Mouse (Mus musculus) kidney, adult 2 months (tissue): ENCODE measurements at regions not wholly inside any gene's neighbourhood (a gene's known extent, or its start where the extent isn't known, plus 50 kb on each side); places are given as distances from the start of the nearest gene placed in this dataset.

Source experiments
- DNase-seq: peaks from one replicate; pipeline ENCODE4 v3.0.0; 2021
- H3K27ac ChIP-seq: fragments of 200-500 bp; 2 replicates; pipeline ENCODE4 v1.5.1; 2012; ENCODE audit warnings: low read depth, low read length, control low read depth, inconsistent platforms; ENCODE audit not compliant: insufficient read depth
- H3K27me3 ChIP-seq: fragments of 200-500 bp; replicated peaks from 2 replicates; pipeline ENCODE4 v1.6.1; 2012; ENCODE audit warnings: mild to moderate bottlenecking, moderate library complexity, low read length, inconsistent platforms; ENCODE audit not compliant: control insufficient read depth, insufficient read depth
- H3K36me3 ChIP-seq: fragments of 200-500 bp; 2 replicates; pipeline ENCODE4 v1.6.1; 2012; ENCODE audit warnings: mild to moderate bottlenecking, moderate library complexity, low read length, inconsistent platforms; ENCODE audit not compliant: control insufficient read depth, insufficient read depth
- H3K4me1 ChIP-seq: fragments of 200-500 bp; 2 replicates; pipeline ENCODE4 v1.6.1; 2011; ENCODE audit warnings: low read length; ENCODE audit not compliant: control insufficient read depth, insufficient read depth
- H3K4me3 ChIP-seq: fragments of 200-500 bp; 2 replicates; pipeline ENCODE4 v1.5.1; 2011; ENCODE audit warnings: mild to moderate bottlenecking, low read depth, low read length, control low read depth; ENCODE audit not compliant: insufficient read depth
- CTCF ChIP-seq: fragments of 200-500 bp; conservative IDR thresholded peaks from 2 replicates; pipeline ENCODE4 v1.5.1; 2011; ENCODE audit warnings: low read depth, mild to moderate bottlenecking, control low read depth, low read length, moderate library complexity, mixed read lengths; ENCODE audit not compliant: insufficient read depth, insufficient read length
- POLR2A ChIP-seq: fragments of 200-500 bp; IDR thresholded peaks from one replicate; pipeline ENCODE4 v1.6.1; 2011; ENCODE audit warnings: low read depth, low read length, control low read depth
- WGBS: fragments of 180-500 bp; shearing (Covaris S2); methylation state at CpG from one replicate; pipeline ENCODE4 v1.1.7; 2018; 5-methylcytosine and 5-hydroxymethylcytosine counted together

DNA sequence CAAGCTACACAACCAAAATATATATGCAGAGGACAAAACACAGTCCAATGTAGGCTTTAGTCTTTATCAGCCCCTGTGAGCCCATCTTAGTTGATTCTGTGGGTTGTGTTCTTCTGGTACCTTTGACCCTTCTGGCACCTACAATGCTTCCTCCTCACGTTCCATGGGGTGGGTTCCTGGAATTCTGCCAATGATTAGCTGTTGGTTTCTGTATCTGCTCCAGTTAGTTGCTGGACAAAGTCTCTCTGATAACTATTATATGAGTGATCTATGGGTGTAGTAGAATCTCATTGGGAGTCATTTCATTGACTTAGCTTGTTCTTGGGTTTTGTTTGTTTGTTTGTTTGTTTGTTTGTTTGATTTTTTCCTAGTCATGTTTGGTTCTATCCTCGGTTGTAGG lies 195.8 kb upstream of the Manea start:
- no peak overlapping the region for H3K4me3 ChIP-seq
- TF ChIP-seq CTCF (no peak), POLR2A (no peak)
- 46% methylated on average over 2 of the region's 2 CpGs for WGBS
- no peak for DNase-seq
- H3K27me3 ChIP-seq: no peaks in the 10 kb centered on the region
- H3K4me1 ChIP-seq: no peaks in the 10 kb centered on the region
- H3K27ac ChIP-seq: no peak overlapping the region
- no peaks in the 10 kb centered on the region for H3K36me3 ChIP-seq

GRCm38 (mm10) chr4:26508004-26508403 lies 161.3 kb upstream of the Manea start:
- no peaks in the 10 kb centered on the region for H3K27me3 ChIP-seq
- no peak for DNase-seq
- H3K27ac ChIP-seq: no peak overlapping the region
- 70% methylated on average over 5 of the region's 5 CpGs for WGBS
- no peak overlapping the region for H3K4me3 ChIP-seq
- no peaks in the 10 kb centered on the region for H3K36me3 ChIP-seq
- no peak for TF ChIP-seq CTCF
- TF ChIP-seq POLR2A: no peak
- no peaks in the 10 kb centered on the region for H3K4me1 ChIP-seq

DNA sequence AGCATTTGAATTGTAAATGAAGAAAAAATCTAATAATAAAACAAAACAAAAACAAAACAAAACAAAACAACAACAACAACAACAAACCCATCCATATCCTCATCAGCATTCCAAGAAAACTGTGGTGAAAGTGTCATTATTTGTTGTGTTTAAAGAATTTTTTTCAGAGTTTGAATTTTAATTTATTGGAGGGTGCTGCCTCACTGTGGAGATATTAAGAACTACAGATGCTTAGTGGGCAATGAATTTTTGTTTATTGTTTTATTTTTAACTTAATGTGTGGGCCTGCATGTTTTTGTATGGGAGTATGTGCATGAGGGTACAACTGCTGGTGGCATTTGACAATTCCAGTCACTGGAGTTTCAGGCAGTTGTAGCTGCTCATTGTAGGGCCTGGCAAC lies 147.6 kb upstream of the Manea start:
- Histone ChIP-seq H3K27ac (no peak overlapping the region), H3K4me3 (no peak overlapping the region), H3K36me3 (no peaks in the 10 kb centered on the region), H3K4me1 (no peaks in the 10 kb centered on the region), H3K27me3 (no peaks in the 10 kb centered on the region)
- peak; percentile 2 for DNase-seq
- 0 out of 2 replicates have a peak, but pooled peaks have one; percentile 5 for TF ChIP-seq CTCF
- TF ChIP-seq POLR2A: no peak

GRCm38 (mm10) chr4:26474913-26475312 lies 128.2 kb upstream of the Manea start:
- DNase-seq: no peak
- TF ChIP-seq POLR2A (no peak), CTCF (no peak)

GRCm38 (mm10) chr4:26441533-26441932 lies 94.8 kb upstream of the Manea start:
- Histone ChIP-seq H3K27me3 (no peaks in the 10 kb centered on the region), H3K4me1 (no peaks in the 10 kb centered on the region), H3K36me3 (no peaks in the 10 kb centered on the region), H3K27ac (no peak overlapping the region), H3K4me3 (no peak overlapping the region)
- DNase-seq: peak; percentile 71
- 9% methylated on average over 1 of the region's 1 CpGs for WGBS
- TF ChIP-seq CTCF (no peak), POLR2A (no peak)

More at GRCm38 (mm10) chr4:26474913-26475312, 128.2 kb upstream of the Manea start:
- WGBS: 88% methylated on average over 1 of the region's 1 CpGs
- no peak overlapping the region for H3K27ac ChIP-seq
- no peaks in the 10 kb centered on the region for H3K4me1 ChIP-seq
- H3K36me3 ChIP-seq: no peaks in the 10 kb centered on the region
- H3K27me3 ChIP-seq: no peaks in the 10 kb centered on the region
- no peak overlapping the region for H3K4me3 ChIP-seq

GRCm38 (mm10) chr4:26422084-26422483 lies 75.4 kb upstream of the Manea start:
- Histone ChIP-seq H3K4me3 (no peak overlapping the region), H3K36me3 (no peaks in the 10 kb centered on the region), H3K4me1 (no peaks in the 10 kb centered on the region), H3K27me3 (no peaks in the 10 kb centered on the region), H3K27ac (no peak overlapping the region)
- TF ChIP-seq POLR2A (no peak), CTCF (no peak)
- DNase-seq: no peak

- Histone ChIP-seq H3K4me3 (no peak overlapping the region), H3K4me1 (no peaks in the 10 kb centered on the region), H3K27me3 (no peaks in the 10 kb centered on the region), H3K36me3 (no peaks in the 10 kb centered on the region), H3K27ac (no peak overlapping the region)
- 83% methylated on average over 2 of the region's 2 CpGs for whole genome bisulfite sequencing
- no peak for DNase-seq
- no peak for TF ChIP-seq CTCF
- TF ChIP-seq POLR2A: no peak
Observed at GRCm38 (mm10) chr4:26404266-26404665, 57.6 kb upstream of the Manea start.

DNA sequence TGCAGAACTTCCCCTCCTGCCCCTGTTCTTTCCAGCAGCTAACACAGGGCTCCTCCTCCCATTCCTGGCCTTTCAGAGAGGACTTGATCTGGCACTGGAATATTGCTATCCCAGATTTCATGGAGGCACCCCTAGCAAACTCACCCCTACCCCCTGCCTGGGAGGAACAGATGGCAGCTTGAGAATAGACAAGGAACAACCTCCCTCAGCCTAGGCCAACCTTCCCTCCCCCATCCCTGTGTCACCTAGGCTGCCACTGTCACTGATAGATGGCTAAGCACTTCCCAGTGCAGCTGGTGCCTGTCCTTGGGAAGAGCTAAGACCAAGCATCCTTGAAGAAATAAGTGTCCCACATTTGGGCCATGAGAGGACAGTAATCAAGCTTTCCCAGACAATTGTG lies 55.5 kb upstream of the Manea start:
- H3K4me3 ChIP-seq: no peak overlapping the region
- TF ChIP-seq POLR2A: no peak
- TF ChIP-seq CTCF: no peak
- no peaks in the 10 kb centered on the region for H3K36me3 ChIP-seq
- no peaks in the 10 kb centered on the region for H3K4me1 ChIP-seq
- H3K27ac ChIP-seq: no peak overlapping the region
- no peak for DNase-seq
- no peaks in the 10 kb centered on the region for H3K27me3 ChIP-seq
